10 mouse cellular contexts compared by ENCODE assay signal in genomic region chr8:10174201-10174840, GRCm38 (mm10). TPM values are rescaled to one million over a fixed set of nuclear protein-coding genes. Genes with fewer than 3 reads are reported as not detected.
DNase-seq lines count a peak whose midpoint lies in the region; ATAC-seq lines count a peak whose summit lies in the region.
"Had no signal": no experiment of that assay in that cellular context is flagged by ENCODE, and none has a peak within 500 bp of the region (broad histone marks: within the 10 kb centered on the region; RNA-seq: fewer than 3 reads in every experiment).

No protein-coding gene starts in this region.

- no peak overlapping the region for H3K4me3 ChIP-seq in hindbrain, embryonic 10.5 days
- H3K4me3 ChIP-seq in hindbrain, embryonic 16.5 days (ENCODE audit: low read length), result no peak overlapping the region
- no peak overlapping the region for H3K4me3 ChIP-seq in midbrain, embryonic 13.5 days (replicated peaks)
- H3K4me3 ChIP-seq in intestine, embryonic 16.5 days (ENCODE audit: low read length), result no peak overlapping the region

- H3K4me1 ChIP-seq in hindbrain, embryonic 10.5 days (replicated peaks), result peaks cover 57% of the 10 kb centered on the region
- H3K4me1 ChIP-seq in hindbrain, embryonic 16.5 days (ENCODE audit: control insufficient read depth, insufficient read depth, low read depth, low read length), result peaks cover 15% of the 10 kb centered on the region
- H3K4me1 ChIP-seq in midbrain, embryonic 13.5 days (replicated peaks), result peaks cover 52% of the 10 kb centered on the region
- H3K4me1 ChIP-seq in intestine, embryonic 16.5 days (ENCODE audit: control insufficient read depth, insufficient read depth, low read length), result no peaks in the 10 kb centered on the region

- no peak overlapping the region for H3K4me2 ChIP-seq in hindbrain, embryonic 16.5 days (ENCODE audit: low read length)
- no peak overlapping the region for H3K4me2 ChIP-seq in midbrain, embryonic 13.5 days (replicated peaks)
- H3K4me2 ChIP-seq in intestine, embryonic 16.5 days (ENCODE audit: low read depth, low read length), result no peak overlapping the region

- peak; percentile 8 for DNase-seq in hindbrain, embryonic 10.5 days (ENCODE audit: low spot score)
- DNase-seq in brain, adult 2 months (ENCODE audit: low read depth, low spot score), result peak; percentile 78
- DNase-seq in cerebellum, adult 9-10 months, result peak; percentile 65
- no peak for DNase-seq in T-cell, adult 2 months (ENCODE audit: low spot score)
- DNase-seq in urinary bladder, postnatal 14 days (ENCODE audit: low spot score), result no peak
- DNase-seq: B cell, adult 2 months had no signal

- no peak for ATAC-seq in hindbrain, embryonic 16.5 days
- no peak for ATAC-seq in midbrain, embryonic 13.5 days
- ATAC-seq in intestine, embryonic 16.5 days, result no peak

- H3K27me3 ChIP-seq in hindbrain, embryonic 10.5 days (ENCODE audit: insufficient read depth, poor library complexity, severe bottlenecking), result no peaks in the 10 kb centered on the region
- H3K27me3 ChIP-seq in hindbrain, embryonic 16.5 days (replicated peaks; ENCODE audit: control insufficient read depth, insufficient read depth, low read length), result no peaks in the 10 kb centered on the region
- H3K27me3 ChIP-seq in midbrain, embryonic 13.5 days, result no peaks in the 10 kb centered on the region
- H3K27me3 ChIP-seq in intestine, embryonic 16.5 days (replicated peaks; ENCODE audit: control insufficient read depth, insufficient read depth, low read length), result no peaks in the 10 kb centered on the region

- H3K9ac ChIP-seq in hindbrain, embryonic 16.5 days (ENCODE audit: low read depth, low read length), result no peak overlapping the region
- no peak overlapping the region for H3K9ac ChIP-seq in midbrain, embryonic 13.5 days (replicated peaks)
- H3K9ac ChIP-seq in intestine, embryonic 16.5 days (ENCODE audit: low read depth, low read length), result no peak overlapping the region

- no peaks in the 10 kb centered on the region for H3K36me3 ChIP-seq in hindbrain, embryonic 10.5 days
- H3K36me3 ChIP-seq in hindbrain, embryonic 16.5 days (ENCODE audit: control insufficient read depth, insufficient read depth, low read length), result no peaks in the 10 kb centered on the region
- no peaks in the 10 kb centered on the region for H3K36me3 ChIP-seq in midbrain, embryonic 13.5 days
- H3K36me3 ChIP-seq in intestine, embryonic 16.5 days (ENCODE audit: control insufficient read depth, insufficient read depth, low read length), result no peaks in the 10 kb centered on the region

- 69% methylated on average over 5 of the region's 5 CpGs for WGBS in hindbrain, embryonic 10.5 days
- 55% methylated on average over 5 of the region's 5 CpGs for WGBS in hindbrain, embryonic 16.5 days
- 54% methylated on average over 5 of the region's 5 CpGs for WGBS in midbrain, embryonic 13.5 days
- WGBS in intestine, embryonic 16.5 days, result 40% methylated on average over 5 of the region's 5 CpGs

- no peaks in the 10 kb centered on the region for H3K9me3 ChIP-seq in hindbrain, embryonic 10.5 days
- no peaks in the 10 kb centered on the region for H3K9me3 ChIP-seq in hindbrain, embryonic 16.5 days (ENCODE audit: control insufficient read depth, low read length)
- no peaks in the 10 kb centered on the region for H3K9me3 ChIP-seq in midbrain, embryonic 13.5 days
- no peaks in the 10 kb centered on the region for H3K9me3 ChIP-seq in intestine, embryonic 16.5 days (ENCODE audit: control insufficient read depth, low read length)

- peak overlapping the region; percentile 75 for H3K27ac ChIP-seq in hindbrain, embryonic 10.5 days
- H3K27ac ChIP-seq in hindbrain, embryonic 16.5 days (ENCODE audit: low read depth, low read length), result no peak overlapping the region
- H3K27ac ChIP-seq in midbrain, embryonic 13.5 days, result peak overlapping the region; percentile 45
- H3K27ac ChIP-seq in intestine, embryonic 16.5 days (ENCODE audit: low read length), result no peak overlapping the region

RNA-seq across cellular contexts. Expression of gene Myo16, which starts 20.6 kb away (rescaled TPM):
- polyA plus RNA-seq in hindbrain, embryonic 10.5 days (2016; fragmentation: Nextera tagmentation; extraction: Ambion mirVana), result 2.8 TPM in 2 replicates
- 4.6 and 6.1 TPM in 2 replicates for polyA plus RNA-seq in hindbrain, embryonic 16.5 days (2015; fragmentation: Nextera tagmentation; extraction: Ambion mirVana)
- 4.0 and 5.2 TPM in 2 replicates for polyA plus RNA-seq in midbrain, embryonic 13.5 days (2015; fragmentation: Nextera tagmentation; extraction: Ambion mirVana)
- 0.02 and 0.11 TPM in 2 replicates for polyA plus RNA-seq in intestine, embryonic 16.5 days (2015; fragmentation: Nextera tagmentation; extraction: Ambion mirVana)
- polyA plus RNA-seq: liver, adult 2 months had no signal

Comparison
In these comparisons a context has a peak if more than half of its experiments do, and no peak if none do; other contexts are left out.
1. H3K27ac ChIP-seq: peak in hindbrain, embryonic 10.5 days (single experiment) and midbrain, embryonic 13.5 days (single experiment); none in hindbrain, embryonic 16.5 days (single experiment) and intestine, embryonic 16.5 days (single experiment).
2. DNase-seq: peak in hindbrain, embryonic 10.5 days (single experiment), brain, adult 2 months (single experiment) and cerebellum, adult 9-10 months (single experiment); none in T-cell, adult 2 months (single experiment) and urinary bladder, postnatal 14 days (single experiment).